Mouse (Mus musculus): Measurements from ENCODE around the gene Efcc1.
"Not testable (repeated sequence)": the region's sequence is repeated elsewhere in the genome, so short reads cannot be mapped to it uniquely, and the experiment has no call there.

Gene Efcc1

GRCm38 (mm10) chr6:87744632-87745031 is 14.0 kb downstream of the Efcc1 start:
- no peak for DNase-seq

- DNase-seq = peak; percentile 57 to 71
Observed at GRCm38 (mm10) chr6:87745301-87745700, 14.6 kb downstream of the Efcc1 start.

- no peak for DNase-seq
Observed at GRCm38 (mm10) chr6:87746059-87746458, 15.4 kb downstream of the Efcc1 start.

GRCm38 (mm10) chr6:87746849-87747248 is 16.2 kb downstream of the Efcc1 start:
- peak in 1 of 2 experiments; percentile 27 for DNase-seq

- DNase-seq = no peak
Observed at GRCm38 (mm10) chr6:87748078-87748477, 17.4 kb downstream of the Efcc1 start.

GRCm38 (mm10) chr6:87748531-87748930 is 17.9 kb downstream of the Efcc1 start:
- DNase-seq = no peak

GRCm38 (mm10) chr6:87750184-87750910 is 19.7 kb downstream of the Efcc1 start:
- no peak for DNase-seq

- DNase-seq = no peak
Observed at GRCm38 (mm10) chr6:87751574-87751973, 20.9 kb downstream of the Efcc1 start.

- no peak for DNase-seq
Observed at GRCm38 (mm10) chr6:87755196-87755595, 24.5 kb downstream of the Efcc1 start.

GRCm38 (mm10) chr6:87756896-87757295 is 26.2 kb downstream of the Efcc1 start:
- DNase-seq = no peak

GRCm38 (mm10) chr6:87759404-87759803 is 28.7 kb downstream of the Efcc1 start:
- DNase-seq = no peak

- DNase-seq = peak in 1 of 2 experiments; percentile 59
Observed at GRCm38 (mm10) chr6:87759850-87760249, 29.2 kb downstream of the Efcc1 start.

GRCm38 (mm10) chr6:87762161-87762560 is 31.5 kb downstream of the Efcc1 start:
- DNase-seq = no peak

- DNase-seq = peak in 1 of 2 experiments; percentile 31
Observed at GRCm38 (mm10) chr6:87763376-87764280, 33.0 kb downstream of the Efcc1 start.

- DNase-seq = not testable (repeated sequence)
Observed at GRCm38 (mm10) chr6:87764296-87764695, 33.6 kb downstream of the Efcc1 start.

GRCm38 (mm10) chr6:87770626-87771025 is 40.0 kb downstream of the Efcc1 start:
- DNase-seq = peak in 1 of 2 experiments; percentile 39

GRCm38 (mm10) chr6:87774466-87774865 is 43.8 kb downstream of the Efcc1 start:
- DNase-seq = no peak

- no peak for DNase-seq
Observed at GRCm38 (mm10) chr6:87774909-87775308, 44.2 kb downstream of the Efcc1 start.

- DNase-seq = no peak
Observed at GRCm38 (mm10) chr6:87775588-87776245, 45.0 kb downstream of the Efcc1 start.

GRCm38 (mm10) chr6:87776663-87777062 is 46.0 kb downstream of the Efcc1 start:
- DNase-seq = no peak

GRCm38 (mm10) chr6:87777842-87778241 is 47.2 kb downstream of the Efcc1 start, which contains the start of gene Gp9:
TSS of gene Gp9 (plus strand) at chr6:87778072.
- no peak for DNase-seq

GRCm38 (mm10) chr6:87778294-87779173 is 47.9 kb downstream of the Efcc1 start:
- peak; percentile 35 to 68 for DNase-seq

Data from kidney, postnatal 25 days (tissue).